Mouse (Mus musculus): Measurements from ENCODE around the gene Ric1. TPM values are rescaled to one million over a fixed set of nuclear protein-coding genes. Genes with fewer than 3 reads are reported as not detected.

Ric1 gene
- polyA plus RNA-seq, 1 experiment from 2014 or later = 9.4 TPM

GRCm38 (mm10) chr19:29603548-29604353 lies 81.7 kb downstream of the Ric1 start:
- Histone ChIP-seq H3K9me3 (replicated peaks; ENCODE audit: control insufficient read depth, low read length) (no peaks in the 10 kb centered on the region), H3K27me3 (replicated peaks; ENCODE audit: control insufficient read depth, insufficient read depth, low read length) (no peaks in the 10 kb centered on the region), H3K4me3 (ENCODE audit: low read depth, low read length) (no peak overlapping the region), H3K36me3 (ENCODE audit: control insufficient read depth, insufficient read depth, low read length) (peaks cover 43% of the 10 kb centered on the region), H3K4me1 (ENCODE audit: control insufficient read depth, insufficient read depth, low read length) (no peaks in the 10 kb centered on the region), H3K4me2 (ENCODE audit: low read length) (no peak overlapping the region), H3K9ac (ENCODE audit: low read length) (no peak overlapping the region), H3K27ac (ENCODE audit: low read depth, low read length) (no peak overlapping the region)
- 90% methylated on average over 14 of the region's 14 CpGs for WGBS
- no peak for ATAC-seq
- DNase-seq (ENCODE audit: low spot score) = no peak

GRCm38 (mm10) chr19:29604653-29605052 lies 82.6 kb downstream of the Ric1 start:
- Histone ChIP-seq H3K4me1 (ENCODE audit: control insufficient read depth, insufficient read depth, low read length) (no peaks in the 10 kb centered on the region), H3K9ac (ENCODE audit: low read length) (no peak overlapping the region), H3K4me3 (ENCODE audit: low read depth, low read length) (no peak overlapping the region), H3K9me3 (replicated peaks; ENCODE audit: control insufficient read depth, low read length) (no peaks in the 10 kb centered on the region), H3K4me2 (ENCODE audit: low read length) (no peak overlapping the region), H3K36me3 (ENCODE audit: control insufficient read depth, insufficient read depth, low read length) (peaks cover 34% of the 10 kb centered on the region), H3K27ac (ENCODE audit: low read depth, low read length) (no peak overlapping the region), H3K27me3 (replicated peaks; ENCODE audit: control insufficient read depth, insufficient read depth, low read length) (no peaks in the 10 kb centered on the region)
- WGBS = 90% methylated on average over 3 of the region's 3 CpGs
- no peak for DNase-seq (ENCODE audit: low spot score)
- ATAC-seq = no peak

- 93% methylated on average over 4 of the region's 4 CpGs for WGBS
- no peak overlapping the region for H3K4me2 ChIP-seq (ENCODE audit: low read length)
- no peak overlapping the region for H3K4me3 ChIP-seq (ENCODE audit: low read depth, low read length)
- no peak overlapping the region for H3K9ac ChIP-seq (ENCODE audit: low read length)
- H3K36me3 ChIP-seq (ENCODE audit: control insufficient read depth, insufficient read depth, low read length) = peaks cover 25% of the 10 kb centered on the region
- H3K27me3 ChIP-seq (replicated peaks; ENCODE audit: control insufficient read depth, insufficient read depth, low read length) = no peaks in the 10 kb centered on the region
- H3K4me1 ChIP-seq (ENCODE audit: control insufficient read depth, insufficient read depth, low read length) = no peaks in the 10 kb centered on the region
- DNase-seq (ENCODE audit: low spot score) (no peak), ATAC-seq (no peak)
- no peak overlapping the region for H3K27ac ChIP-seq (ENCODE audit: low read depth, low read length)
- H3K9me3 ChIP-seq (replicated peaks; ENCODE audit: control insufficient read depth, low read length) = no peaks in the 10 kb centered on the region
Observed at GRCm38 (mm10) chr19:29607521-29607920, 85.4 kb downstream of the Ric1 start.

GRCm38 (mm10) chr19:29608212-29608611 lies 86.1 kb downstream of the Ric1 start:
- Histone ChIP-seq H3K27me3 (replicated peaks; ENCODE audit: control insufficient read depth, insufficient read depth, low read length) (no peaks in the 10 kb centered on the region), H3K27ac (ENCODE audit: low read depth, low read length) (no peak overlapping the region), H3K9ac (ENCODE audit: low read length) (no peak overlapping the region), H3K9me3 (replicated peaks; ENCODE audit: control insufficient read depth, low read length) (no peaks in the 10 kb centered on the region), H3K36me3 (ENCODE audit: control insufficient read depth, insufficient read depth, low read length) (peaks cover 18% of the 10 kb centered on the region), H3K4me2 (ENCODE audit: low read length) (no peak overlapping the region), H3K4me1 (ENCODE audit: control insufficient read depth, insufficient read depth, low read length) (no peaks in the 10 kb centered on the region), H3K4me3 (ENCODE audit: low read depth, low read length) (no peak overlapping the region)
- WGBS = 89% methylated on average over 4 of the region's 4 CpGs
- ATAC-seq (no peak), DNase-seq (ENCODE audit: low spot score) (no peak)

GRCm38 (mm10) chr19:29610907-29611306 lies 88.8 kb downstream of the Ric1 start:
- no peak overlapping the region for H3K4me2 ChIP-seq (ENCODE audit: low read length)
- no peaks in the 10 kb centered on the region for H3K9me3 ChIP-seq (replicated peaks; ENCODE audit: control insufficient read depth, low read length)
- WGBS = 89% methylated on average over 10 of the region's 10 CpGs
- no peak overlapping the region for H3K27ac ChIP-seq (ENCODE audit: low read depth, low read length)
- no peak overlapping the region for H3K9ac ChIP-seq (ENCODE audit: low read length)
- DNase-seq (ENCODE audit: low spot score) (no peak), ATAC-seq (no peak)
- H3K27me3 ChIP-seq (replicated peaks; ENCODE audit: control insufficient read depth, insufficient read depth, low read length) = no peaks in the 10 kb centered on the region
- H3K4me3 ChIP-seq (ENCODE audit: low read depth, low read length) = no peak overlapping the region
- H3K36me3 ChIP-seq (ENCODE audit: control insufficient read depth, insufficient read depth, low read length) = peaks cover 12% of the 10 kb centered on the region
- H3K4me1 ChIP-seq (ENCODE audit: control insufficient read depth, insufficient read depth, low read length) = no peaks in the 10 kb centered on the region

GRCm38 (mm10) chr19:29612102-29612501 lies 90.0 kb downstream of the Ric1 start:
- 89% methylated on average over 2 of the region's 2 CpGs for whole genome bisulfite sequencing
- Histone ChIP-seq H3K9me3 (replicated peaks; ENCODE audit: control insufficient read depth, low read length) (no peaks in the 10 kb centered on the region), H3K9ac (ENCODE audit: low read length) (no peak overlapping the region), H3K4me2 (ENCODE audit: low read length) (no peak overlapping the region), H3K27ac (ENCODE audit: low read depth, low read length) (no peak overlapping the region), H3K4me1 (ENCODE audit: control insufficient read depth, insufficient read depth, low read length) (no peaks in the 10 kb centered on the region), H3K4me3 (ENCODE audit: low read depth, low read length) (no peak overlapping the region), H3K36me3 (ENCODE audit: control insufficient read depth, insufficient read depth, low read length) (peaks cover 14% of the 10 kb centered on the region), H3K27me3 (replicated peaks; ENCODE audit: control insufficient read depth, insufficient read depth, low read length) (no peaks in the 10 kb centered on the region)
- ATAC-seq = no peak
- DNase-seq (ENCODE audit: low spot score) = no peak

GRCm38 (mm10) chr19:29641055-29641454 lies 119.0 kb downstream of the Ric1 start:
- H3K9ac ChIP-seq (ENCODE audit: low read length) = no peak overlapping the region
- H3K27ac ChIP-seq (ENCODE audit: low read depth, low read length) = no peak overlapping the region
- no peak overlapping the region for H3K4me2 ChIP-seq (ENCODE audit: low read length)
- H3K4me3 ChIP-seq (ENCODE audit: low read depth, low read length) = no peak overlapping the region
- H3K36me3 ChIP-seq (ENCODE audit: control insufficient read depth, insufficient read depth, low read length) = no peaks in the 10 kb centered on the region
- H3K4me1 ChIP-seq (ENCODE audit: control insufficient read depth, insufficient read depth, low read length) = no peaks in the 10 kb centered on the region
- WGBS = 61% methylated on average over 8 of the region's 9 CpGs
- no peaks in the 10 kb centered on the region for H3K9me3 ChIP-seq (replicated peaks; ENCODE audit: control insufficient read depth, low read length)
- no peaks in the 10 kb centered on the region for H3K27me3 ChIP-seq (replicated peaks; ENCODE audit: control insufficient read depth, insufficient read depth, low read length)
- ATAC-seq (no peak), DNase-seq (ENCODE audit: low spot score) (no peak)

- no peak for DNase-seq (ENCODE audit: low spot score)
- Histone ChIP-seq H3K4me2 (ENCODE audit: low read length) (no peak overlapping the region), H3K9ac (ENCODE audit: low read length) (no peak overlapping the region), H3K27me3 (replicated peaks; ENCODE audit: control insufficient read depth, insufficient read depth, low read length) (no peaks in the 10 kb centered on the region), H3K4me1 (ENCODE audit: control insufficient read depth, insufficient read depth, low read length) (no peaks in the 10 kb centered on the region), H3K4me3 (ENCODE audit: low read depth, low read length) (no peak overlapping the region), H3K27ac (ENCODE audit: low read depth, low read length) (no peak overlapping the region), H3K36me3 (ENCODE audit: control insufficient read depth, insufficient read depth, low read length) (no peaks in the 10 kb centered on the region), H3K9me3 (replicated peaks; ENCODE audit: control insufficient read depth, low read length) (no peaks in the 10 kb centered on the region)
- ATAC-seq = no peak
- 41% methylated on average over 5 of the region's 5 CpGs for WGBS
Observed at GRCm38 (mm10) chr19:29641510-29641909, 119.4 kb downstream of the Ric1 start.

GRCm38 (mm10) chr19:29642211-29642610 lies 120.1 kb downstream of the Ric1 start:
- Histone ChIP-seq H3K27me3 (replicated peaks; ENCODE audit: control insufficient read depth, insufficient read depth, low read length) (no peaks in the 10 kb centered on the region), H3K9ac (ENCODE audit: low read length) (no peak overlapping the region), H3K4me1 (ENCODE audit: control insufficient read depth, insufficient read depth, low read length) (no peaks in the 10 kb centered on the region), H3K9me3 (replicated peaks; ENCODE audit: control insufficient read depth, low read length) (no peaks in the 10 kb centered on the region), H3K4me3 (ENCODE audit: low read depth, low read length) (no peak overlapping the region), H3K4me2 (ENCODE audit: low read length) (no peak overlapping the region), H3K27ac (ENCODE audit: low read depth, low read length) (no peak overlapping the region), H3K36me3 (ENCODE audit: control insufficient read depth, insufficient read depth, low read length) (no peaks in the 10 kb centered on the region)
- ATAC-seq (no peak), DNase-seq (ENCODE audit: low spot score) (no peak)
- 51% methylated on average over 6 of the region's 6 CpGs for WGBS
